Mouse (Mus musculus) embryonic facial prominence, embryonic 15.5 days (tissue): ENCODE measurements around the gene Cmpk2. TPM values are rescaled to one million over a fixed set of nuclear protein-coding genes. Genes with fewer than 3 reads are reported as not detected.
"Not testable (repeated sequence)": the region's sequence is repeated elsewhere in the genome, so short reads cannot be mapped to it uniquely, and the experiment has no call there.

Source experiments
- ATAC-seq: fragments of 200-750 bp; cut with Nextera tagmentation; 2 replicates; pipeline ENCODE4 v1.8.0; 2017; ENCODE audit warnings: low read depth, moderate TSS enrichment; ENCODE audit not compliant: insufficient number of reproducible peaks, low FRiP score, low TSS enrichment
- H3K27ac ChIP-seq: fragments of 300-500 bp; sonication (generic); replicated peaks from 2 replicates; pipeline ENCODE4 v1.5.1; 2015; ENCODE audit warnings: mild to moderate bottlenecking, inconsistent platforms
- H3K27me3 ChIP-seq: fragments of 300-500 bp; sonication (generic); 2 replicates; pipeline ENCODE4 v1.6.1; 2015; ENCODE audit warnings: inconsistent platforms
- H3K36me3 ChIP-seq: fragments of 300-500 bp; sonication (generic); 2 replicates; pipeline ENCODE4 v1.6.1; 2015; ENCODE audit warnings: mild to moderate bottlenecking, inconsistent platforms
- H3K4me1 ChIP-seq: fragments of 300-500 bp; sonication (generic); 2 replicates; pipeline ENCODE4 v1.6.1; 2015; ENCODE audit warnings: inconsistent platforms
- H3K4me2 ChIP-seq: fragments of 300-500 bp; sonication (generic); replicated peaks from 2 replicates; pipeline ENCODE4 v1.6.1; 2015; ENCODE audit warnings: mild to moderate bottlenecking, inconsistent platforms
- H3K4me3 ChIP-seq: fragments of 300-500 bp; sonication (generic); replicated peaks from 2 replicates; pipeline ENCODE4 v1.5.1; 2015; ENCODE audit warnings: mild to moderate bottlenecking, inconsistent platforms
- H3K9ac ChIP-seq: fragments of 300-500 bp; sonication (generic); 2 replicates; pipeline ENCODE4 v1.6.1; 2015; ENCODE audit warnings: inconsistent platforms
- H3K9me3 ChIP-seq: fragments of 300-500 bp; sonication (generic); replicated peaks from 2 replicates; pipeline ENCODE4 v1.6.1; 2016; ENCODE audit warnings: inconsistent platforms
- WGBS: fragments of 180-500 bp; shearing (Covaris S2); methylation state at CpG from one replicate; pipeline ENCODE4 v1.1.7; 2015; 5-methylcytosine and 5-hydroxymethylcytosine counted together
- polyA plus RNA-seq: library from polyadenylated mRNA; unstranded; fragments of >200 nt; fragmentation: Nextera tagmentation; extraction: Ambion mirVana; gene quantifications from 2 replicates; pipeline ENCODE4 v1.2.1, GENCODE M21; 2015

Cmpk2 gene
- polyA plus RNA-seq: 7.5 and 8.8 TPM in 2 replicates

DNA sequence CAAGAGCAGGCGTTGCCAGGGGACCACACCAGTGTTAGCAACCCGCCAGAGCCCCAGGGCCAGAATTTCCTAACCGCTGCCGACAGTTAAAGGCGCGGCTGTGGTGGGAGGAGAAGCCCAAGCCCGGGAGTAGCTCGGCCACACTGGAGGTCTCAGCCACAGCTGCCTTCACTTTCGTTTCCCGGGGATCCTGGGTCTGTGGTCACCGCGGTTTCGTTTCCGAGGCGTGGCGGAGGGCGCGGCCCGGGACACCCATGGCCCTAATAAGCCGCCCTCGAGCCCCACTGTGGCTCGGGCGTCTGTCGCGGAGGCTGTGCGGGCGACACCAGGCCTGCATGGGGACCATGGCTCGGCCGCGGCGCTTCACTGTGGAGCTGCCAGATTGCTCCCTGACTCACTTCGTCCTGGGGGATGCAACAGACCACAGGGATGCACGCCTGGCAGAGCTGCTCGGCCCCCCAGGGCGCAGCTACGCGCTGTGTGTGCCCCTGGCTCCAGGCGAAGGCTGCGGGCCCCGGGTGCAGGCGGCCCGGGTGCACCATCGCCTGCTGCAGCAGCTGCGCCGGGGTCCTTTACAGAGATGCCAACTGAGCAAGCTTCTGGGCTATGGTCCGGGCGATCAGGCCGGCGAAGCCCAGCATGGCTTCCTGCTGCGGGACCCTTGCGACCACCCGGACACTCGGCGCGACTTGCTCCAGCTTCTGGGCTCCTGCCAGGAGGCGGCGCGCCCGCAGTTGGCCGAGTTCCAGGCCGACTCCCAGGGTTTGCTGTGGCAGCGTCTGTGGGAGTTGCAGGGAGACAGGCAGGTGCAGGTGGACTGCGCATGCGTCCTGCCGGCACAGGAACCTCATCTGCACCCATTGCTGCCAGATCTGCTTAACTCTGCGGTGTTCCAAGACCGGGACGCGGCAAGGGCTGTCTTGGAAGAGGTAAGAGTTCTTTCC lies at the start of gene Cmpk2:
Gene Cmpk2, plus strand, starts transcription at position 107 of the 944 bp plus-strand sequence.
- Histone ChIP-seq H3K4me1 (peaks cover 17% of the 10 kb centered on the region), H3K4me2 (peak within 1 kb of the TSS; percentile 96), H3K9ac (peak within 1 kb of the TSS; percentile 54), H3K27ac (peak within 1 kb of the TSS; percentile 84), H3K36me3 (no peaks in the 10 kb centered on the region), H3K9me3 (no peaks in the 10 kb centered on the region), H3K4me3 (peak within 1 kb of the TSS; percentile 58), H3K27me3 (no peaks in the 10 kb centered on the region)
- WGBS: under 1% methylated on average over 69 of the region's 69 CpGs
- peak; percentile 85 for ATAC-seq

DNA sequence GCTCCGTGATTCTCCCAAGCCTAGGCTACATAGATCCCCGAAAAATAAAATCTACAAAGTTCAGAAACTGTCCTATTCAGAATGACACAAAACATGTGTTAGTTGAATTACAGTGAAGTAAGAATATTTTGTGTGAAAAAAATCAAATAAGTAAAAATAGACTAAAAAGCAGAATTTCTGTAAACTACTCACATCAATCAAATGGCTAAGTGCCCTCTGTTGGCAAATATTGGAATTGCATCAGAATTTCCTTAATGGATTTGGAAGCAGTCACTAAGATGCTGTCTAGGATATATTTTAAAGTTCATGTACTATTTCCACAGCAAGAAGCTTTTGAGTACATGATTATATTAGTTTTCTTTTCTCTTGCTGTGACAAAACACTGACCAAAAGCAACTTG lies 44.2 kb upstream of the Cmpk2 start:
- H3K9ac ChIP-seq: no peak overlapping the region
- no peaks in the 10 kb centered on the region for H3K4me1 ChIP-seq
- no peaks in the 10 kb centered on the region for H3K36me3 ChIP-seq
- ATAC-seq: no peak
- WGBS: 82% methylated on average over 2 of the region's 2 CpGs
- no peak overlapping the region for H3K4me2 ChIP-seq
- no peak overlapping the region for H3K27ac ChIP-seq
- no peak overlapping the region for H3K4me3 ChIP-seq
- no peaks in the 10 kb centered on the region for H3K9me3 ChIP-seq
- no peaks in the 10 kb centered on the region for H3K27me3 ChIP-seq

DNA sequence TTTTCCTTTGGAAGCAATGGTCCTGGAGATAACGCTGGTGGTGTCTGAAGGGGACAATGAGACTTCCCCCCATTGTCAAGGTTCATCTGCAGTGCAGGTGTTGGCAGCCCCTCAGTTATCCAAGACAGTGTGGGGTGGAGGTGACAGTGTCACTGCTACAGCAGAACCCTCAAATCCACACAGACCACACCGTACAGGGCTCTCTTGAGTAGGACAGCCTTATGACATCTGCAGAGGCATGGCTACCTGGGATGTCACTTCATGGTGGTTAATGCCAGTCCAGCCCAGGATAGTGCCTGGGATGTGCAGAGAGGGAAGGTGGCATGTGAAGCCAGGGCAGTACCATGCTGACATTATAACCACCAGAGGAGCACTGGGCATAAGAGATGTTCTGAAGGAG lies 40.2 kb upstream of the Cmpk2 start:
- not testable (repeated sequence) for H3K4me3 ChIP-seq, H3K9me3 ChIP-seq, H3K4me2 ChIP-seq, ATAC-seq, H3K36me3 ChIP-seq, H3K4me1 ChIP-seq, H3K27ac ChIP-seq, H3K9ac ChIP-seq, H3K27me3 ChIP-seq
- WGBS: 90% methylated on average over 2 of the region's 2 CpGs

DNA sequence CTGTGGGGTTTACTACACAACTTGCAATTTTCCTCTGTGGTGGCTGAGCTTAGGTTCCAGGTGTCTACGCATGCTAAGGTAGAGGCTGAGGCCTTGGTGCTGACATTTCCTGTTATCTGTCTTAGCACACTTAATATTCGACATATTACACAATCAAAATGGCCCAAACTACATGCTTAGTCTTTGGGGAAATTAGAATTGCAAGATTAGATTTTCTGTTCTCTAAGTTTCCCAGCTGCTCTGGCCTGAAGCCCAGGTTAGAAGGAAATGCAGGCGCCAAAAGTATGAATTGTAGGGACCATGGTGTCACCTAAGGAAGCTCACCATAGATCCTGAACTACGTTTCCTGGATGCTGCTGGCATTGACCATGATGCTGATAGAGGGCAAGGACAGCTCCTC lies 32.7 kb upstream of the Cmpk2 start:
- Histone ChIP-seq H3K9me3 (no peaks in the 10 kb centered on the region), H3K9ac (no peak overlapping the region), H3K36me3 (no peaks in the 10 kb centered on the region), H3K4me3 (no peak overlapping the region), H3K27ac (no peak overlapping the region), H3K27me3 (no peaks in the 10 kb centered on the region), H3K4me2 (no peak overlapping the region), H3K4me1 (no peaks in the 10 kb centered on the region)
- no peak for ATAC-seq
- WGBS: 73% methylated on average over 4 of the region's 4 CpGs

DNA sequence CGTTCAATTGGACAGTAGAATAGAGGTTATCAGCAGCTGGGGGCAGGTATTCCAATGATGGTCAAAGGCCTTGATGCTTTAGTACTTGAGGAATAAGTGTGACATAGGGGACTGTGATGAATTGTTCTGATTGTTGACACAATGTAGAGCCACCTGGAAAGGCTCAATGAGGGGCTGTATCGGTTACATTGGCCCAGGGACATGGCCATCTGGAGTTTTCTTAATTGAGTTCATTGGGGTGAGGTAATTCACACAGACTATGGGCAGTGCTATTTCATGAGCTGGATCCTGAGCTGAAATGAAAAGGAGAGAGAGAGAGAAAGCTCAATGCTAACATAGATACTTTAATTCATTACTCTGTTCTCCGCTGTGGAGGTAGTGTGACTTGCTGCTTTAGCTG lies 31.1 kb upstream of the Cmpk2 start:
- H3K27ac ChIP-seq: no peak overlapping the region
- 71% methylated on average over 3 of the region's 3 CpGs for WGBS
- no peaks in the 10 kb centered on the region for H3K27me3 ChIP-seq
- no peak overlapping the region for H3K9ac ChIP-seq
- H3K9me3 ChIP-seq: no peaks in the 10 kb centered on the region
- ATAC-seq: no peak
- H3K4me1 ChIP-seq: no peaks in the 10 kb centered on the region
- H3K4me3 ChIP-seq: no peak overlapping the region
- H3K4me2 ChIP-seq: no peak overlapping the region
- H3K36me3 ChIP-seq: no peaks in the 10 kb centered on the region

DNA sequence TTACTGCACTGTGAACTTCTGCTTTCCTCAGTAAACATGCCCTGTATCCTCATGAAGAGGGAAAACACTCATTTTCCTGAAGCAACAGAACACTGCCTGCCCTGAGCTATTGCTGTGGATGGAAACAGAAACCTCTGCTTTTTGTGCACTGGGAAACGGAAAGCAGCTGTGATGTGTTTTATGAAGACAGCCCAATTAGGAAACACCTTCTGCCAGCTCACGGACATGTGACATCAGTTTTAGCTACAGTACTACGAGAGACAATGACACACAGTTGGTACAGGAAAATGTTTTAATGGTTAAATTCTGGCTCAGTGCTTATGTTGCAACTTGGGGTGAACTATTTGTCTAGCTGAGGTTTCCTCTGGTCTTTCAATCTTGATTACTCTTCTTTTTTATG lies 29.6 kb upstream of the Cmpk2 start:
- H3K4me3 ChIP-seq: no peak overlapping the region
- ATAC-seq: no peak
- no peak overlapping the region for H3K4me2 ChIP-seq
- 42% methylated on average over 3 of the region's 3 CpGs for WGBS
- no peaks in the 10 kb centered on the region for H3K9me3 ChIP-seq
- H3K4me1 ChIP-seq: no peaks in the 10 kb centered on the region
- no peak overlapping the region; the same call in 1 of the 2 replicates for H3K27ac ChIP-seq
- H3K9ac ChIP-seq: no peak overlapping the region
- H3K27me3 ChIP-seq: no peaks in the 10 kb centered on the region
- H3K36me3 ChIP-seq: no peaks in the 10 kb centered on the region

DNA sequence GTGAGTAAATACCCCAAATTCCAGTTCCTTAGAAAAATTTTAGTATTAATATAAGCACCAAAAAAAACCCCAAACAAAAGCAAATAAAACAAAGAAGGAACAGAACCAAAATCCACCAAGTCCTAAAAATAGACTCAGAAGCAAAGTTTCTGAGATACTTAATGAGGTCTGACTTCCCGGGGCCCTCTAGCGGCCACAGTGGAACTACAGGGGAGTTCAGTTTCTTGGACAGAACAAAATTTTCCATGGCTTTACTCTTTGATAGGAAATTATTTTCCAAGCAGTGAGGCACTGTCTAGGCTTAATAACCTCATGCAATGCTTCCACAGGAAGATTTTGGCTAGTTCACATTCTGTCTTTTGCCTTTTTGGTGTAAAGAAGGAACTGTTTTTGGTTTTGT lies 24.9 kb upstream of the Cmpk2 start:
- Histone ChIP-seq H3K36me3 (no peaks in the 10 kb centered on the region), H3K9me3 (no peaks in the 10 kb centered on the region), H3K4me1 (no peaks in the 10 kb centered on the region), H3K27ac (no peak overlapping the region), H3K9ac (no peak overlapping the region), H3K4me3 (no peak overlapping the region), H3K27me3 (no peaks in the 10 kb centered on the region), H3K4me2 (no peak overlapping the region)
- no peak for ATAC-seq
- 1% methylated on average over 2 of the region's 2 CpGs for WGBS

DNA sequence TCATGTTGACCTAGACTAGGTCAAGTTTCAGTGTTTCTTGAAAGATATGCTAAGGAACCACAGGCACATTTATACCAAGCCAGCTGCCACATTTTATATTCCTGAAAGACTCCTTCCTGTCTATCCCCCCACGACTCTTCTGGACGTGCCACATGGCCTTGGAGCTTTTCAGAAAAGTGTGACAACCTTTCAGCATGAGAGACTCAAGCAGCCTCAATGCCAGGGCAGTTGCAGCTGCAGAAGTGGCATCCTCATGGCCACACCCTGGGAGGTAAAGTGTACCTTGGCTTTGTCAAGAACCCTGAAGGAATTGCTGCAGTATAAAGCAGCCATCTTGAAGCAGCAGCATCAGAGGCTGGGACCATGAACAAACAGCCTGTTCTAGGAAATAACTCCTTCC lies 24.5 kb upstream of the Cmpk2 start:
- Histone ChIP-seq H3K4me3 (no peak overlapping the region), H3K36me3 (no peaks in the 10 kb centered on the region), H3K9ac (no peak overlapping the region), H3K4me2 (no peak overlapping the region), H3K9me3 (no peaks in the 10 kb centered on the region), H3K27ac (no peak overlapping the region), H3K27me3 (no peaks in the 10 kb centered on the region), H3K4me1 (no peaks in the 10 kb centered on the region)
- 90% methylated on average over 2 of the region's 2 CpGs for WGBS
- ATAC-seq: no peak

DNA sequence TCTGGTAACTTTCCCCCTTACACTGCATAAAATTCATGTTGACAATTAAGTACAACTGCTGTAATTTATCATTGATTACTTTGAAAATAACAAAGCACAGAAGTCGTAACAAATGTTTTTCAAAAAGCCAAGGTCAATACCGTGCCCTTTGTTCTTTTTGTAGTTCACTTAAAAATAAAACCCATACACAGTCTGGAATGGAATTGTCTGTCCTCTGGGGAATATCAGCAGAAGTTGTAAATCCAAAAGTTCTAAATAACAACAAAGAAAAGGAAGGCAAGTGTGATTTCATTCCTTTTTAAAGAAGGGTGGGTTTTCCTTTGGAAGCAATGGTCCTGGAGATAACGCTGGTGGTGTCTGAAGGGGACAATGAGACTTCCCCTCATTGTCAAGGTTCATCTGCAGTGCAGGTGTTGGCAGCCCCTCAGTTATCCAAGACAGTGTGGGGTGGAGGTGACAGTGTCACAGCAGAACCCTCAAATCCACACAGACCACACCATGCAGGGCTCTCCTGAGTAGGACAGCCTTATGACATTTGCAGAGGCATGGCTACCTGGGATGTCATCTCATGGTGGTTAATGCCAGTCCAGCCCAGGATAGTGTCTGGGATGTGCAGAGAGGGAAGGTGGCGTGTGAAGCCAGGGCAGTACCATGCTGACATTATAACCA lies 22.5 kb upstream of the Cmpk2 start:
- Histone ChIP-seq H3K27me3 (no peaks in the 10 kb centered on the region), H3K36me3 (no peaks in the 10 kb centered on the region), H3K9me3 (no peaks in the 10 kb centered on the region), H3K9ac (no peak overlapping the region), H3K27ac (no peak overlapping the region), H3K4me3 (no peak overlapping the region), H3K4me1 (no peaks in the 10 kb centered on the region), H3K4me2 (no peak overlapping the region)
- ATAC-seq: no peak
- WGBS: 81% methylated on average over 4 of the region's 4 CpGs

DNA sequence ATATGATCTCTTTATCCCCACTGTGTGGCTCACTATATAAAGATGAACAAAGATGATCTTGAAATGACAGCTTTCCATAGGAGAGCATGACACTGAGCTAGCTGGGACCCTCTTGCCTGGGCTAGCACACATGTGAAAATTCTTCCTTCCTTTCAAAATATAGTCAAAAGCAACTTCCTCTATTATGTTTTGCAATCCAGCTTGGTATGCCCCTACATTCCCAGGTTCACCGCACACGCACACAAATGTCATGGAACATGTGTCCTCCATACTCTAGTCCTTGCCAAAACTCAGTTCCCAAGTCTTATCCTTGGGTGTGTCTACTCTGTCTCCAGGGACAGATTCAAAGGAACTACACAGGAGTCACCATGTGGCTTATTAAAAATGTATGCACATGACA lies 19.5 kb upstream of the Cmpk2 start:
- 91% methylated on average over 2 of the region's 2 CpGs for WGBS
- no peak for ATAC-seq
- no peaks in the 10 kb centered on the region for H3K9me3 ChIP-seq

DNA sequence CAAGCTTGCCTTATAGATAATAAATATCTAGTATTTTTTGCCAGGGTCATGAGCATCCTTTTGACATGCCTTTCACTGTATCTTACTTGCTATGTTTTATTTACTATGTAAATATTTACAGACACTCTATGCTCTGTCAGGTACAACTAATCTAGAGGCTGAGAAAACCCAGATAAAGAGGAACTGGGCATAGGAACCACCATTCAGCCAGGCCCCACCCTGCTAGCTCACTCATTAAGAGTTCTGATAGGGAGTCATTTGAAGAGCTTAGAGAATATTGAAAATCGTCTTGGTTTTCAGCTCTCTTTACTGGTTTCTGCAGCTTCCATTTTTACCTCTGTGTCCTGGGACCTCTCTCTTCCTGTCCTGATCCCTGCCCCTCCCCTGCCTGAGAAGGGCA lies 17.9 kb upstream of the Cmpk2 start:
- H3K36me3 ChIP-seq: no peaks in the 10 kb centered on the region
- H3K27ac ChIP-seq: no peak overlapping the region
- no peaks in the 10 kb centered on the region for H3K9me3 ChIP-seq
- 38% methylated on average over 1 of the region's 1 CpGs for WGBS
- H3K27me3 ChIP-seq: no peaks in the 10 kb centered on the region
- no peak overlapping the region for H3K4me3 ChIP-seq
- no peak overlapping the region for H3K9ac ChIP-seq
- H3K4me2 ChIP-seq: no peak overlapping the region
- no peak for ATAC-seq
- peaks cover 5% of the 10 kb centered on the region for H3K4me1 ChIP-seq

More for the DNA sequence above, 19.5 kb upstream of the Cmpk2 start:
- Histone ChIP-seq H3K4me1 (no peaks in the 10 kb centered on the region), H3K27me3 (no peaks in the 10 kb centered on the region), H3K27ac (no peak overlapping the region), H3K4me3 (no peak overlapping the region), H3K4me2 (no peak overlapping the region), H3K36me3 (no peaks in the 10 kb centered on the region), H3K9ac (no peak overlapping the region)
